Mouse (Mus musculus) cerebellum, adult 11-12 months (tissue): ENCODE data around the gene Hs3st4.
A peak's percentile ranks its signal among the peaks of the same experiment; 100 is the strongest.

ENCODE experiments used
- DNase-seq: peaks from one replicate; pipeline ENCODE4 v3.0.0; 2022

The Hs3st4 gene

DNA sequence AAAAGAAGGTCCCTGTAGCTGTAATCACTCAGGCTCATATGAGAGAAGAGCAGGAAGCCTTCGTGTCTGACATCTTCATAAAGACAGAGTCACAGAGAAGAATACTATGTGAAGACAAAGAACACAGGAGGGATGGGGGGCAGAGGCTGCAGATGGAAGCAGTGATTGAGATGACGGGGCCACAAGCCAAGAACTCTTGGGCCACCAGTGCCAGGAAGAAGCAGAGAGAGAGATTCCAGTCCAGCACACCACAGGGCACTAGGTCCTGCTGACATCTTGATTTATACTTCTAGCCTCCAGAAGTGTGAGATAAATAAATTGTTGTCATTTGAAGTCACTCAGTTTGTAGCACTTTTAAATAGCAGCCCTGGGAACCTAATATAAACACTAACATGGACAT lies 168.2 kb downstream of the Hs3st4 start:
- no peak for DNase-seq

DNA sequence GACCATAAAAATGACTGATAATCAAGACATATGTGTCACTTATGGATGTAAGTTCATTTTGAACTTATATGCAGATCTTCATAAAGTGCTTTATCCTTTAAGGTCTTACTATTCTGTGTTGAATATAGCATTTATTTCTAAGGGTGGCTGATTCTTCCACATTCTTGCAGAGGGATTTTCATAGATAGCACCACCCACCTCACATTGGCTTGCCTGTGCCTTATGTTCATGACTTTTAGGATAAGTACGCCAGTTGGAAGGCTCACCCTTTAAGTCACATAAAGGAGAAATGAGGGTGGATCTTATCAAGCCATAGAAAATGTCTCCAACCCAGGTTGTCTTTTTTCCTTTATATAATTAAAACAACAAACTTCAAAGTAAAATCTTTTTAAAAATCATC lies 180.6 kb downstream of the Hs3st4 start:
- DNase-seq = no peak

DNA sequence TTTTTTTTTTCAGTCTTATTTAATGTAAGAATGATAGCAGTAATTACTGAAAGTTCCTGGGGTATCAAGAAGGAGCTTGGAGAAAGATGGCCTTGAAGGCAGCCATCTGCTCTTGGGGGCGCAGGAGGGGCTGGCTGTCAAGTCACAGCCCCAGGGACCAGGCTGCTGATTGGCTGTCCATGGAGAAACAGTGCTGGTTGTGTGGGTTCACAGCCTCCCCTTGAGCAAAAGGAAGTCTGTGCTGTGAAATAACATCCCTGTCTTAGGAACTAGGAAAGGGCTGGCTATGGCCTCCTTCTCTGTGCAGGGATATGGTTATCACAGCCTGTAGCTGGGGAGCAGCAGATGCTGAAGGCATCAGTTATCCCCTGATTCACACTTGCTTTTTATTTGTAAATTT lies 183.6 kb downstream of the Hs3st4 start:
- DNase-seq = no peak

DNA sequence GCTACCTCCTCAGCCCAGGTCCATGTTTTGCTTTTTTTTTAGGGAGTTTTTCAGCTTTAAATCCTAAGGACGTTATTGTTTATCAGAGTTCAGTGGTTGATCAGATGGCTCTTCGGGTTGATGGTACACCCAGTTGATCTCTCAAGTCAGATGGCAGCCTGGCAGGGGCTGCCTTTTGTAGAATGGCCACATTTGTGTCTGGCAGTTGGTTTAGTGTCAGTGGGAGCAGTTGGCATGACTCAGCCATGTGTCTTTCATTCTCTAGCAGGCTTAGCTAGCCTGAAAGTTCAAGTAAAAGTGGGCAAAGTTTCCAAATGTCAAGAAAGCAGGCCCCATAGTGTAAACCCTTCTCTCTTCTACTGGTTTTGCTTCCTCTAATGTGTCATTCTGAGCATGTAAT lies 186.1 kb downstream of the Hs3st4 start:
- no peak for DNase-seq

DNA sequence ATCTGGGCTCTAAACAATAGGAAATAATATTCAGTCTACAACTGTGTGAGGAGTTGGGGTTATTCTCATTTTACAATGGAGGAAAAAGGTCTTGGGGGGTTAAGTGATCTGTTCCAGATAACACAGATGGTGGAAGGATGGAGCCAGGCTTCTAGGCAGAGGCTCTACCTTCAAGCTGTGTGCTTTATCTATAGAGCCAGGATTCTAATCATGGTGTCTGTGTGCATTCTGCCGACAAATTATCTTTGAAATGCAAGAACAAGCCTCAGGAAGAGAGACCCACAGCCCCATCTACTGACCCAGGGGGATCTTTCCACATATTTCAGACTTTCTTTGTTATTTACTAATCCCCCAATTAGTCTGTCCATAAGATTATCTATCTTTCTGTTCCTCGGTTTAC lies 187.3 kb downstream of the Hs3st4 start:
- DNase-seq = no peak

DNA sequence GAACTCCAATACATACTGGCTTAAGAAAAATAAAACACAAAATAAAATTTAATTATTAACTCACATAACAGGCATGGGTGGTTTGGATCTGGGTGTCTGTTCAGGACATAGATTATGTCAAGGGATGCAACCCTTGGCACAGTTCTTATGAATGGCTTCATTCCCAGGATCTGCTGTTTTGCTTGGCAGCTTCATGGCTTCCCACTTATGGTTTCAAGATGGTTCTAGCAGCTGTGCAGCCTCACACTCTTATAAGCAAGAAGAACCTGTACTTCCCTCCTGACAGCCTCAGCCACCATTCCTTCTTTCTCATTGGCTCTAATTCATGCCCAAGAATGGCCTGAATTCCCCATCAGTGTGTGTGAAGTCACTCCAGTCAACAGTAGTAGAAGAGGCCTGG lies 189.3 kb downstream of the Hs3st4 start:
- no peak for DNase-seq

DNA sequence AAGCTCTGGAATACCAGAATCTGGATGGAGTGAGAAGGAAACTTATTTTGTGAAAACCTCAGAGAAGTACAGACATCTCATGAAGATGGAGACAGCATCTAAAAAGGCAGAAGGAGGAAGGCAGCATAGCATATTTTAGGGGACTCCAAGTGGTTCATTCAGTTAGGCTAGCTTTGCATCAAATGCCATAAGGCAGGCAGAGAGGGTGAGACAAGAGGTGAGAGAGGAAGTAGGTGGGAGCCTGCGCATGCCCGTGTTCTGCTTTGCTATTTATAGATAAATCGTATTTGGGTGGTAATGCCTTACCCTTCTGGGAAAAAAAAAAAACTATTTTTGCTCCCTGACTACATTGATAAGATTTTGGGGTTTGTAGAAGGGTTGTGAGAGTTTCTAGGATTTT lies 198.3 kb downstream of the Hs3st4 start:
- DNase-seq = no peak

DNA sequence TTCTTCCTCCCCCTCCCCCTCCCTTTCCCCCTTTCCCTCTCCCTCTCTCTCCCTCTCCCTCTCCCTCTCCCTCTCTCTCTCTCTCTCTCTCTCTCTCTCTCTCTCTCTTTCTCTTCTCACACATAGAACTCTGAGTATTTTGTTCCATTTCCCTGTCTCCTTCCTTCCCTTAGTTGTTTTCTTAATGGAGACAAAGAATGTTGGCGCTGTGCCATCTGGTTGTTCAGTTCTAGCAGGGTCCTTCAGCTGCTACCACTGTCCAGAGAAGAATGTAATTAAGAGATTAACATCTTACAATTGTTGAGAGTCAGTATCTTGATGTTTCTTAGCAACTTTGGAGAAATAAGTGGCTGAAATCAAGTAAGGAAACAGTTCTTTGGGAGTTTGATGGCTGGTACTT lies 202.0 kb downstream of the Hs3st4 start:
- DNase-seq = no peak

DNA sequence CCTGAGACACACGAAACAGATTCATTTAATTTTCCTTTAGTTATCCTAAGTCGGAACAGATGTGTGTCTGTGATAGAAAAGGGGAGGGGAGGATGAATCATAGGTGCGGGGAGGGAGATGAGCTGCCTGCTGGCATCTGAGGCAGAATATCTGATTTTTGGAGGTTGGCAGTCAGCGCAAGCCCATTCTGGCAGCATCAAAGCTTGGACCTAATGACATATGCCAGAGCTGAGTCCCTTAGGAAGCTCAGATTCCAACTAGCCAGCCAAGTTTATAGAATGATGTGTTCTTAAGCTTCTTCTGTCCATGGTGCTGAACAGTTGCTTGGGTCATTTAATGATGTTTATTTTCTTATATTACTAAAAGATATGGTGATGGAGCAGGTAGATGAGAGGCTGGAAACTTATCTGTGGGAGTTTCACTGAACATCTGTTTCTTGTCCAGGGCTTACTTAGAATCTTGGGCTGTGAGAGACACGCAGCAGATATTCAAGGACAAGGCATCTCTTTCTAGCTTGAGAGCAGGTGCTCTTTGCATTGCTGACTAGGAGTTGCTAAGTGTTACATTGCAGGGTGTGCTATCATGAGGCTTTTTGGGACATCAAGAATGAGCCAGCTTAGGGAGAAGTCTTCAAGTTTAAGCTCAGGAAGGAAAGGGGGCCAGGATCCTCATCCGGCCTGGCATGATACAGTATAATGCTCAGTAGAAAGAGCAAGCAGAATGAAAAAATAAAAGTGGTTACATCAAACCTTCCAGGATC lies 216.3 kb downstream of the Hs3st4 start:
- peak; percentile 20 for DNase-seq

DNA sequence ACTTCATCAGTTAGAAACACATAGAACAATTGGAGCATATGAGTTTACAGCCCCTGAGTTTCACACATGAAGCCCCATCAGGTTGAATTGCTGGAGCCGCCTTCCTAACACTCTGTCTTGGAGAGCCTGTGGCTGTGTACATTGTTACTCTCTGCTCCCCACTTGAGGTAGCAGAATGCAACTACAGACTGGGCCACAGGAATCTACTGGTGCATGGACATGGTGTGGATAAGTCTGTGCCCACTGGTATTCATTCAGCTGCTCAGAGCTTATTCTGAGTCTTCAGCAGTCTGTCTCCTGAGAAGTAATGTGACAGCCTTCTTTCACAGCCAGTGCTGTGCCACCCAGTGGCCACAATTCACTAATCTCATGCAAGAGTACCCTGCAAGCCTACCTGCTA lies 234.3 kb downstream of the Hs3st4 start:
- no peak for DNase-seq

DNA sequence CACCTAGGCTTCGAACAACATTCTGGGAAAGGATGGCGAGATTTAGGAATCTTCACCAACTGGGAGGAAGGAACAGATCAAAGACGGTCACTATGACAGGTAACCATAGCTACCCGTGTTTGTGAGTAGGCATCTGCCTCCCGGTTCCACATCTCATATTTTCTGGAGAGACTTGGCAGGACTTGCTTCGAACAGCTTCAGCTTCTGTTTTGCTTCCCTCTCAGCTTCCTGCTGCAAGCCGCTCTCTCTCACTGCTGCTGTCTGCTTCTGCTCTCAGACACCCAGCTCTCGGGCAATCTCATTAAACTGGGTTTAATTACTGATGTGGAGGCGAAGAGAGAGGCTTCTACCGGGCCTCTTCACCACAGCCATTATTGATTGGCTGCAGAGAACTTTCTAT lies 237.9 kb downstream of the Hs3st4 start:
- DNase-seq = no peak

DNA sequence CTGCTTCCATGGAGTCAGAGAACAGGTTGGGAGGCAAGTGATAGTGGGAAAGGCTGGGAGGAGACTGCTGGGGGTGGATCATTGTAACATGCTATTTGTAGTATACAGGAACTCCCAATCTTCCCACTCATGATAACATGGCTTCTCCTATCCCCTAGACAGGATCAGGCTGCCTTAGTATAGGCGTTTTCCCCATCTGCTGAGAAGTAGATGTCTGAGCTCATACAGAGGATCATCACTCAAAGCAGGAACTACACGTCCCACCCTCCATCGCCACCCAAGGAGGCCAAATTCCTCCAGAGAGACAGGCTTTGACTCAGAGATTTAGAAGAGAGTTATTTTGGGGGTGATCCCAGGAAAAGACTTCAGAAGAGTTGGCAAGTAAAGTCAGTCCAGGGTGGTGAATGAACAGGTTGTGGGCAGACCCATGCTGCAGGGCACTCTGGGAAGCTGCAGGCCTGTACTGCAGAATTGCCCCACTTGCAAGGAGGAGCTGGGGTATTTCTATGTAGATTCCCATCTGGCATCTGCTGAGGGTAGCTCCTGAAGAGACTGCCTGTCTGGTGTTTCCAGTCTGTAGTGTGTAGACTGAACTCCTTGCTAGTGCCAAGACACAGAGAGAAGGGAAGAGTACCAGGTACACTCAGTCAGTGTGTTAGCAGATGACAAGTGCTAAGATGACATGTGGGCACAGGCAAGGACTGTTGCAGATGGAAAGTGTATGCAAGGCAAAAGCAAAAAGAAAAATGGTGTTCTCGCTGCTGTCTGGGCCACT lies 255.4 kb downstream of the Hs3st4 start:
- DNase-seq = no peak

DNA sequence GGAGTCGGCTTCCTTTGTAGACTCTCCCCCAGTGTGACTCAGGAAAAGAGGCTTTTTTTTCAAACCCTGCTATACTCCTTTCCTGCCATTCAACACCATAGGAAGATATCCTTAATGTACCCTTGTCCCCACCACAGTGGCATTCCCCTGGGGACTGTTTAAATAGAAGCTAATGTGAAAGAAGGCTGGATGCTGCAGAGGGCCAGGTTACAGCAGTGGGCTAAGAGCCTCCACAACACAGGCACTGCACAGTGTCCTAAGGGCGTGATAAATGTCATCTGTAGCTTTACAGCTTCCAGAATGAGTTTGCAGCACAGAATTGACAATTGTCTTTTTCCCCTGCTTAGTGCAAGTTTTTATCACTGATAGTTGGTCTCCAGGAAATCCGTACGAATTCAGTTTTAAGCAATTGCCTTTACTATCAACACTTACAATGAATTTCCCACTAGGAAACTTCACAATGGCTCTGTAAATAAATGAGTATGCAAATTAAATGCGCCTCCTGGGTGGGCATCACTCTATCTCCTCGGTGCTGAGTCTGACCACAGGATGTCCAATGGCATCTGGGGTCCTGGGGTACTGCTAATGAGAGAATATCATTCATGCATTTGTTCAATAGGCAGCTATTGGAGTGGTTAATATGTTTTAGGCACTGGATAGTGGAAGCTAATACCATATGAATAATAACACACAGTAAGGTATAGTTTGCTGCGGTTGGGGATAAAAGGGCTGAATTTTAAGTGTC lies 257.4 kb downstream of the Hs3st4 start:
- no peak for DNase-seq

DNA sequence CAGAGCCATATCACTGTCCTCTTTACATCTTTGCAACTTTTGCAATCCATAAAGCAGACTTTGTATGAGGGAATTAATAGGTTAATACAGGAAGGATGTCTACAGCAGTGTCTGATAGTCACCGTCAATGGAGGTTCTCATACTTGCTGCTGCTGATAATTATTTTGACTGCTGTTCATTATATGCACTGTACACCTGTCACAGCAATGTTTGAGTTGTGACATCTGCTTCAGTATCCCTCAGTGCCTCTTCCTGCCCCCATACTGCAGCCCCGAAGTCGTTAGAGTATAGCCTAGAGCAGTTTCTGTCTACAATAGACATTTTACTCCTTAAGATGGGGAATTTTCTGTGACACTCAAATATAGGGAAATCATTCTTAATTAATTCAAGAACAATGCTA lies 267.2 kb downstream of the Hs3st4 start:
- no peak for DNase-seq

DNA sequence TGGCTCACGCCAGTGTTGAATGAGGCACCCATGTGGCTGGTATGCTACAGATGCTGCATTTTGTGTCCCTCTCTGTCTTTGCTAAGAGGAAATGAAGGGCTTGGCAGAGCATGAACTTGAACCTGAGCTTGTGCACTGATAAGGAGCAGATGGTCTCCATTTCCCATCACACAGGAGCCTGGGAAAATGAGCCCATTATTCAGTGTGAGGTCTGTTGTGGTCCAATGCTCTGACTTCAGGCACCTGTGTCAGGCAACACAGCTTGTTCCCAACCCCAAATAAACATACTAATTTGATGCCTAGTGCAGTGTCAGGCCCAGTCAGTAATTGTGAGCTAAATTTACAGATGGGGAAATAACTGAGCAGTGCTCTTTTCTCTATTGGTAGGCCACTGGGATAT lies 267.9 kb downstream of the Hs3st4 start:
- DNase-seq = no peak

DNA sequence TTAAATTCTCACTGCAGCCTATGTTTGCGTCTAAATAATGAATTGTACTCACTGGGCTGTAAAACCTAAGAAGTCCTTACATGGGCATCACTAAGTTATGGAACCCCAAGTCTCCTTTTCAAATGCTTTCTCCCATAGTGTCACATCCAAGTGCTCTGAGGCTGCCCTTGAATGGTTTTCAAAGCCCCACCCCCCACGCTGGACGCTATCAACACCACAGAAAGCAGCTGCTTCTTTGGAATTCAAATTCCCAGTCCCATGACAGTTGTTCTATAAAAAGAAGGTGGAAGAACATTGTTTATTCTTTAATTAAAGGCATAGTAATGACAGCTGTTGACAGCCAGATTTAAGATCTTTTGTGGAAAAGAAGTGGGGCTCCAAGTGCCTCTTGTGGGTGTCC lies 275.8 kb downstream of the Hs3st4 start:
- no peak for DNase-seq

DNA sequence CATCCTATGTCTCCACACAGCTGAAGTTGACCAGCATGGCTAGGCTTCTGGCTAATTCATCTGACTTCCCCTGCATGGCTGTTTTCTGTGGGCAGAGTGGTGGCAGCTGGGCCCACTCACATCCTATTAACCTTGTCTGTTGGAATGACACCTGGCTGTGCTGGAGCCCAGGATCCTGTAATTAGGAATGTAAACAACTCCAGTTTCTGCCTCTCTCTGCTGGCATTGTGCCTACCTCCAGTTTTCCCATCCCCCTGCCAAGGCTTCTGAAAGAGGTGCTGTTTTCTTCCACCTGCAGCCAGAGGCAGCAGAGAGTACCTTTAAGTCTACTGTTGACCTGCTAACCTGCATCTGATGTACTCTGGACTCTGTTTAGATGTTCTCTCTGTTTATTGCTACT lies 288.1 kb downstream of the Hs3st4 start:
- no peak for DNase-seq

DNA sequence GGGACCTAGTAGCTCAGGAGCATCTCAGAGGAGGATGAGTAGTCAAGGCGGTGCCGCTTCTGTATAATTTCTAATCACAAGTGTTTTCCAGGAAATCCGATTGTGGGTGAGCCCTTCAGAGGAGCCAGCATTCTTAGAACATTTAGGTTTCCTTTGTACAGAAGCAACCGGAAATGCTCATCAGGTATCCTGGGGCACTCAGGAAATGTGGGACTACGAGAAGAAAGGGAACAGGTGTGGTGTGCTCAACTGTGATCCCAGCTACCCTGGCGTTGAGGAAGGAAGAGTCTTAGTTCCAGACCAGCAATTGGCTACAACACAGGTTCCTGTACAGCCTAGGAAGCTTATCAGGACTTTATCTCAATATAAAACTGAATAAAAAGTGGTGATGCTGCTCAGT lies 307.2 kb downstream of the Hs3st4 start:
- no peak for DNase-seq

DNA sequence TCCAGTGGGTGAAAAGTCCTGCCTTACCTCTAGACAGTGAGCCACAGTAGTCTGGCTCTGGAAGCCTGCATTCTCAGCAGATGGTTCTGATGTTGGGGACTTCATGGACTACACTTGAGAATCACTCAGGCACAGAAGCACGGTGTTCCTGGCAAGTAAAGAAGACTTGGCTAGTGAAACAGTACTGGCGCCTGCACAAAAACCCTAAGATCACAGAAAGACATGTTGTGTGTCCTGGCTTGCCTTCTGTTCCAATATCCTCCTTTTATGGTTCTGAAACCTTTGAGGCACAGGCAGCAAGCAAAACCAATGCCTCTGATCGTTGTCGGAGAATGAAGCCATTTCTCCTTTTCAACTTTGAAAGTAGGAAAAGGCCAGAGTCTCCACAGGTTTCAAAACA lies 336.8 kb downstream of the Hs3st4 start:
- DNase-seq = peak; percentile 46

DNA sequence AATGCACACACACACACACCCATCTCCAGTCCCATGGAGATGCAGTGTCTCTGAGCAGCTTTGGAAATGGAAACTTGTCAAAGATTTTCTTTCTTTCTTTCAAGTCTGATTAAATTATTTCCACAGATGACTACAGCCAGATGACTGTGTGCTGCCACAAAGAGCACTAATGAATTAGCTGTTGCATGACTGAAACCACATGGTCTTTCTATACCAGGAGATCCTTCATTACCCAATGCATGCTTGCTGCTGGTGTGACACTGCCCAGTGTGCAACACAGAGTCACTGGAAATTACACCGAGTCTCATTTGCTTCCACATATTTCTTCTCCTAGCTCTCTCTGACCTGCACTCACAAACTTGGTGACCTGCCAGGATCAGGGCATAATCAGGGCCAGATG lies 353.0 kb downstream of the Hs3st4 start:
- no peak for DNase-seq

DNA sequence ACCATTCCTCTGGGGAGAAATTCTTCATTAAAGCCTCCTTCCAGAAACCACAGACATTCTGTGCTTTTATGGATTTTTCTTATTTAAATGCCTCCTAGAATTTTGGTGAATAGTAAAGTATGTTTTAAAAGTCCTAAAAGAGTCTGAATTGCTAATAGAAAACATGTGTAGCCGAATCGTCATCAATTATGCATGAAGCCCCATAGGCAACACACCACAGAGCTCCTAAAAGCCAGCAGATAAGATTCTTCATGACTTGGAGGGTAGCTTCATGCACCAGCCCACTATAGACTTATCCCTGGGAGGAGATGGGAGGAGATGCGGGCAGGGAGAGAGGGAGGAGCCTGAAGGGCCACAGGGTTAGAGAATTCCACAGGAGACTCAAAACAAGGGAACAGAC lies 358.8 kb downstream of the Hs3st4 start:
- no peak for DNase-seq

DNA sequence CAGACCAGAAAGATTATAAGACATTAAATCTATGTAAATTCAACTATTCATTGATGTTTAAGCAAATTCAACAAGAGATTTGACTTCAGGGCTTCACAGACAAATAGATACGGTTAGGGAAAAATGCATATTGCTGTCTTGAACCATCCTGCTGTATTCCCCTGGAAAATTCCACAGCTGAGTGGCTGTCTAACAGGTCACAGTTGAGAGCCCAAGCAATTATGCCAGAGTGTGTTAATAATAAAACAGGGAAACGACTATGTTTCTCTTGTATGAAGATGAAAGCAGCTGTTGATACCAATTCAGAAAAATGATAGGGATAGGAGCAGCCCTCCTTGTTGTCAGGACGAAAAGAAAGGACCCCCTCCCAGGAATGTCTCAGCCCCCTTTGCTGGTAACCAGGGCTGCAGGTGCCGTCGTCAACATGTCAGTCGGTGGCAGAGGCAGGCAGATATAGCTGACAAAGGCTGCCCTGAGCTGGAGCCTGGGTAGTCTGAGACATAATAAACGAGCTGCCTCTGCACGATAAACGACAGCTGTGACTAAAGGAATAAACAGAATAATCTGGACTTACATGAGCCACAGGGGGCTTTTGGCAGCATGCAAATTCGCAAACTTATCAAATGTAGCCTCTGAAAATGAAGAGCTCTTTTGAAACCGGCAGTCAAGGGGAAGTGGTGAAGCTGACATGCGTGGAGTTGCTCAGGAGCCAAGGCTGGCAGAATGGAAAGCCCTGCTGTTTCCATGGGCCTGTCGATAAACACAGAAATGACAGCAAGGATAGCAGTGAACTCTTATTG lies 364.7 kb downstream of the Hs3st4 start:
- DNase-seq = no peak

DNA sequence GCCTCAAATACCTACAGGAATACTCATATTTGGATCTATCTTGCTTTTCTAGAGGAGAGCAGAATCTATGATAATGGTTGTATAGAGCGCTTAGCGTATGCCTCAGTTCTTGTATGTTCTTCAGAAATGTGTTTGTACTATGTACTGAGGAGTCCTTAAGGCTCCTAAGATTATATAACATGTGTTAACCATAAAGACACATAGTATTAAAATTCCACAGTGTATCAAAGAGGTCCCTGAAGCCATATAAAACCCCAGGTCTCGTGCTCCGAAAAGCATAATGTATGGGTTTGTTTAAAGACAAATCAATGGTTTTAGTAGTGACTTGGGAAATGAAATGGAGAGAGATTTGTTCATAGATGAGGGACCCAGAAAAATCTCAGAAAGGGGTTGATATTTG lies 371.4 kb downstream of the Hs3st4 start:
- DNase-seq = no peak
